Mouse (Mus musculus) bone marrow macrophage, adult 2 months (primary cell): ENCODE data around the gene Plxnd1. TPM values are rescaled to one million over a fixed set of nuclear protein-coding genes. Genes with fewer than 3 reads are reported as not detected.

ENCODE experiments used
- H3K27ac ChIP-seq: 2 replicates; pipeline ENCODE4 v1.5.1; 2012; ENCODE audit warnings: low read depth, low read length; ENCODE audit not compliant: insufficient read depth
- H3K4me1 ChIP-seq: 2 replicates; pipeline ENCODE4 v1.6.1; 2012; ENCODE audit warnings: low read length; ENCODE audit not compliant: control insufficient read depth, insufficient read depth
- H3K4me3 ChIP-seq: 2 replicates; pipeline ENCODE4 v1.5.1; 2012; ENCODE audit warnings: mild to moderate bottlenecking, low read length, moderate library complexity; ENCODE audit not compliant: insufficient read depth
- CTCF ChIP-seq: IDR thresholded peaks from 2 replicates; pipeline ENCODE4 v1.5.1; 2012; ENCODE audit warnings: low read depth, mild to moderate bottlenecking, low read length, moderate library complexity
- POLR2A ChIP-seq: IDR thresholded peaks from 2 replicates; pipeline ENCODE4 v1.6.1; 2012; ENCODE audit warnings: mild to moderate bottlenecking, low read depth, low read length, borderline replicate concordance
- polyA plus RNA-seq: library from polyadenylated mRNA; stranded (reverse); fragments of >200 nt; gene quantifications from 2 replicates; pipeline ENCODE4 v1.2.4, GENCODE M21; 2012; ENCODE audit not compliant: missing spikeins, insufficient read depth, insufficient read length

Plxnd1 gene
- polyA plus RNA-seq, 1 experiment: 222 TPM

- H3K4me3 ChIP-seq: no peak overlapping the region
- no peaks in the 10 kb centered on the region for H3K4me1 ChIP-seq
- TF ChIP-seq CTCF (no peak), POLR2A (no peak)
- H3K27ac ChIP-seq: no peak overlapping the region
Measured at GRCm38 (mm10) chr6:115961743-115962142, 33.1 kb downstream of the Plxnd1 start.

GRCm38 (mm10) chr6:115960322-115960721, 34.5 kb downstream of the Plxnd1 start:
- Histone ChIP-seq H3K4me3 (no peak overlapping the region), H3K4me1 (no peaks in the 10 kb centered on the region), H3K27ac (no peak overlapping the region)
- no peak for TF ChIP-seq CTCF
- no peak for TF ChIP-seq POLR2A

GRCm38 (mm10) chr6:115959151-115959691, 35.6 kb downstream of the Plxnd1 start:
- Histone ChIP-seq H3K4me3 (no peak overlapping the region), H3K27ac (no peak overlapping the region), H3K4me1 (peaks cover 4% of the 10 kb centered on the region)
- TF ChIP-seq CTCF: no peak
- no peak for TF ChIP-seq POLR2A

GRCm38 (mm10) chr6:115958445-115958844, 36.4 kb downstream of the Plxnd1 start:
- Histone ChIP-seq H3K4me3 (no peak overlapping the region), H3K4me1 (peaks cover 7% of the 10 kb centered on the region), H3K27ac (no peak overlapping the region)
- TF ChIP-seq POLR2A (no peak), CTCF (no peak)

- Histone ChIP-seq H3K27ac (no peak overlapping the region), H3K4me3 (no peak overlapping the region), H3K4me1 (peaks cover 7% of the 10 kb centered on the region)
- no peak for TF ChIP-seq POLR2A
- TF ChIP-seq CTCF: no peak
Measured at GRCm38 (mm10) chr6:115957681-115958080, 37.1 kb downstream of the Plxnd1 start.

- Histone ChIP-seq H3K4me3 (no peak overlapping the region), H3K4me1 (peaks cover 7% of the 10 kb centered on the region), H3K27ac (no peak overlapping the region)
- TF ChIP-seq CTCF (no peak), POLR2A (no peak)
Measured at GRCm38 (mm10) chr6:115956922-115957601, 37.7 kb downstream of the Plxnd1 start.

- no peak overlapping the region for H3K4me3 ChIP-seq
- peaks cover 7% of the 10 kb centered on the region for H3K4me1 ChIP-seq
- no peak overlapping the region for H3K27ac ChIP-seq
- no peak for TF ChIP-seq POLR2A
- no peak; the same call in 1 of the 2 replicates for TF ChIP-seq CTCF
Measured at GRCm38 (mm10) chr6:115956418-115956921, 38.3 kb downstream of the Plxnd1 start.

GRCm38 (mm10) chr6:115955664-115956063, 39.1 kb downstream of the Plxnd1 start:
- H3K27ac ChIP-seq: no peak overlapping the region
- H3K4me3 ChIP-seq: no peak overlapping the region
- peaks cover 7% of the 10 kb centered on the region for H3K4me1 ChIP-seq
- TF ChIP-seq CTCF: no peak
- TF ChIP-seq POLR2A: no peak

- no peak for TF ChIP-seq POLR2A
- no peak for TF ChIP-seq CTCF
- H3K27ac ChIP-seq: no peak overlapping the region
- peaks cover 7% of the 10 kb centered on the region for H3K4me1 ChIP-seq
- no peak overlapping the region for H3K4me3 ChIP-seq
Measured at GRCm38 (mm10) chr6:115955169-115955568, 39.6 kb downstream of the Plxnd1 start.

GRCm38 (mm10) chr6:115954506-115955074, 40.2 kb downstream of the Plxnd1 start:
- H3K4me1 ChIP-seq: peaks cover 7% of the 10 kb centered on the region
- no peak overlapping the region for H3K4me3 ChIP-seq
- TF ChIP-seq CTCF (no peak), POLR2A (no peak)
- no peak overlapping the region for H3K27ac ChIP-seq
